Mouse (Mus musculus): ENCODE data around the gene Sun2. TPM values are rescaled to one million over a fixed set of nuclear protein-coding genes. Genes with fewer than 3 reads are reported as not detected.
A peak's percentile ranks its signal among the peaks of the same experiment; 100 is the strongest.

The Sun2 gene
- polyA plus RNA-seq, 1 experiment from 2014 or later, result 8.1 TPM

- Histone ChIP-seq H3K9ac (peak overlapping the region; percentile 91), H3K36me3 (ENCODE audit: poor library complexity, severe bottlenecking) (peaks cover 37% of the 10 kb centered on the region), H3K4me1 (peaks cover 34% of the 10 kb centered on the region), H3K27me3 (no peaks in the 10 kb centered on the region), H3K4me2 (peak overlapping the region; percentile 80), H3K4me3 (peak overlapping the region; percentile 92), H3K9me3 (replicated peaks) (no peaks in the 10 kb centered on the region), H3K27ac (peak overlapping the region; percentile 48; the same call in 1 of the 2 replicates)
- ATAC-seq, result no peak
- 36% methylated on average over 14 of the region's 14 CpGs for WGBS
Observed at GRCm38 (mm10) chr15:79741173-79741858, 1.0 kb downstream of the Sun2 start.

- Histone ChIP-seq H3K27me3 (no peaks in the 10 kb centered on the region), H3K4me1 (peaks cover 34% of the 10 kb centered on the region), H3K27ac (no peak overlapping the region), H3K4me3 (peak overlapping the region; percentile 92), H3K9me3 (replicated peaks) (no peaks in the 10 kb centered on the region), H3K36me3 (ENCODE audit: poor library complexity, severe bottlenecking) (peaks cover 41% of the 10 kb centered on the region), H3K4me2 (peak overlapping the region; percentile 80), H3K9ac (peak overlapping the region; percentile 91)
- WGBS, result 91% methylated on average over 3 of the region's 3 CpGs
- ATAC-seq, result no peak
Observed at GRCm38 (mm10) chr15:79740739-79741138, 1.6 kb downstream of the Sun2 start.

- ATAC-seq, result no peak
- WGBS, result 85% methylated on average over 8 of the region's 8 CpGs
- peaks cover 93% of the 10 kb centered on the region for H3K36me3 ChIP-seq (ENCODE audit: poor library complexity, severe bottlenecking)
Observed at GRCm38 (mm10) chr15:79734311-79734710, 8.0 kb downstream of the Sun2 start.

GRCm38 (mm10) chr15:79733640-79734039 is 8.7 kb downstream of the Sun2 start:
- Histone ChIP-seq H3K36me3 (ENCODE audit: poor library complexity, severe bottlenecking) (peaks cover 93% of the 10 kb centered on the region), H3K4me3 (no peak overlapping the region), H3K4me2 (no peak overlapping the region), H3K4me1 (0 out of 2 replicates have a peak, but pooled peaks cover 6% of the 10 kb centered on the region), H3K9ac (no peak overlapping the region), H3K9me3 (replicated peaks) (no peaks in the 10 kb centered on the region), H3K27ac (no peak overlapping the region), H3K27me3 (no peaks in the 10 kb centered on the region)
- WGBS, result 79% methylated on average over 4 of the region's 4 CpGs
- ATAC-seq, result no peak

More at GRCm38 (mm10) chr15:79734311-79734710, 8.0 kb downstream of the Sun2 start:
- no peaks in the 10 kb centered on the region for H3K27me3 ChIP-seq
- H3K4me2 ChIP-seq, result no peak overlapping the region
- H3K4me1 ChIP-seq, result peaks cover 7% of the 10 kb centered on the region; the same call in 1 of the 2 replicates
- H3K9ac ChIP-seq, result no peak overlapping the region
- no peaks in the 10 kb centered on the region for H3K9me3 ChIP-seq (replicated peaks)
- H3K4me3 ChIP-seq, result no peak overlapping the region
- no peak overlapping the region for H3K27ac ChIP-seq

- Histone ChIP-seq H3K4me1 (0 out of 2 replicates have a peak, but pooled peaks cover 1% of the 10 kb centered on the region), H3K4me3 (no peak overlapping the region), H3K4me2 (no peak overlapping the region), H3K36me3 (ENCODE audit: poor library complexity, severe bottlenecking) (peaks cover 93% of the 10 kb centered on the region), H3K9ac (no peak overlapping the region), H3K9me3 (replicated peaks) (no peaks in the 10 kb centered on the region), H3K27me3 (no peaks in the 10 kb centered on the region), H3K27ac (no peak overlapping the region)
- 93% methylated on average over 8 of the region's 8 CpGs for WGBS
- ATAC-seq, result no peak
Observed at GRCm38 (mm10) chr15:79733192-79733591, 9.1 kb downstream of the Sun2 start.

- peaks cover 93% of the 10 kb centered on the region for H3K36me3 ChIP-seq (ENCODE audit: poor library complexity, severe bottlenecking)
- no peaks in the 10 kb centered on the region for H3K27me3 ChIP-seq
- H3K9ac ChIP-seq, result no peak overlapping the region
- no peaks in the 10 kb centered on the region for H3K4me1 ChIP-seq
- no peaks in the 10 kb centered on the region for H3K9me3 ChIP-seq (replicated peaks)
- no peak overlapping the region for H3K27ac ChIP-seq
- no peak overlapping the region for H3K4me3 ChIP-seq
- ATAC-seq, result no peak
- no peak overlapping the region for H3K4me2 ChIP-seq
- WGBS, result 69% methylated on average over 7 of the region's 7 CpGs
Observed at GRCm38 (mm10) chr15:79731554-79731953, 10.8 kb downstream of the Sun2 start.

GRCm38 (mm10) chr15:79728731-79729388 is 13.5 kb downstream of the Sun2 start:
- H3K9me3 ChIP-seq (replicated peaks), result no peaks in the 10 kb centered on the region
- ATAC-seq, result no peak
- no peak overlapping the region for H3K27ac ChIP-seq
- WGBS, result 90% methylated on average over 10 of the region's 10 CpGs
- no peak overlapping the region for H3K4me2 ChIP-seq
- H3K9ac ChIP-seq, result no peak overlapping the region
- H3K36me3 ChIP-seq (ENCODE audit: poor library complexity, severe bottlenecking), result peaks cover 92% of the 10 kb centered on the region
- H3K27me3 ChIP-seq, result no peaks in the 10 kb centered on the region
- H3K4me3 ChIP-seq, result no peak overlapping the region
- H3K4me1 ChIP-seq, result no peaks in the 10 kb centered on the region

GRCm38 (mm10) chr15:79728311-79728710 is 14.0 kb downstream of the Sun2 start:
- ATAC-seq, result no peak

GRCm38 (mm10) chr15:79727840-79728239 is 14.5 kb downstream of the Sun2 start:
- no peak overlapping the region for H3K4me2 ChIP-seq
- no peaks in the 10 kb centered on the region for H3K9me3 ChIP-seq (replicated peaks)
- WGBS, result 71% methylated on average over 6 of the region's 6 CpGs
- no peak for ATAC-seq
- H3K36me3 ChIP-seq (ENCODE audit: poor library complexity, severe bottlenecking), result peaks cover 90% of the 10 kb centered on the region
- no peak overlapping the region for H3K9ac ChIP-seq
- no peaks in the 10 kb centered on the region for H3K4me1 ChIP-seq
- no peak overlapping the region for H3K4me3 ChIP-seq
- no peak overlapping the region for H3K27ac ChIP-seq
- no peaks in the 10 kb centered on the region for H3K27me3 ChIP-seq

More at GRCm38 (mm10) chr15:79728311-79728710, 14.0 kb downstream of the Sun2 start:
- H3K9me3 ChIP-seq (replicated peaks), result no peaks in the 10 kb centered on the region
- H3K27ac ChIP-seq, result no peak overlapping the region
- H3K4me3 ChIP-seq, result no peak overlapping the region
- no peaks in the 10 kb centered on the region for H3K4me1 ChIP-seq
- no peak overlapping the region for H3K4me2 ChIP-seq
- WGBS, result 42% methylated on average over 5 of the region's 5 CpGs
- no peaks in the 10 kb centered on the region for H3K27me3 ChIP-seq
- no peak overlapping the region for H3K9ac ChIP-seq
- peaks cover 92% of the 10 kb centered on the region for H3K36me3 ChIP-seq (ENCODE audit: poor library complexity, severe bottlenecking)

- no peak overlapping the region for H3K4me3 ChIP-seq
- H3K27ac ChIP-seq, result no peak overlapping the region
- peaks cover 86% of the 10 kb centered on the region for H3K36me3 ChIP-seq (ENCODE audit: poor library complexity, severe bottlenecking)
- H3K9me3 ChIP-seq (replicated peaks), result no peaks in the 10 kb centered on the region
- H3K4me2 ChIP-seq, result no peak overlapping the region
- H3K9ac ChIP-seq, result no peak overlapping the region
- WGBS, result 94% methylated on average over 11 of the region's 11 CpGs
- ATAC-seq, result no peak
- H3K4me1 ChIP-seq, result no peaks in the 10 kb centered on the region
- no peaks in the 10 kb centered on the region for H3K27me3 ChIP-seq
Observed at GRCm38 (mm10) chr15:79725190-79725789, 17.0 kb downstream of the Sun2 start.

GRCm38 (mm10) chr15:79723439-79723838 is 18.9 kb downstream of the Sun2 start:
- peak overlapping the region; percentile 14; the same call in 1 of the 2 replicates for H3K27ac ChIP-seq
- no peak for ATAC-seq
- peaks cover 85% of the 10 kb centered on the region for H3K36me3 ChIP-seq (ENCODE audit: poor library complexity, severe bottlenecking)
- H3K4me2 ChIP-seq, result no peak overlapping the region
- H3K4me3 ChIP-seq, result no peak overlapping the region
- WGBS, result 31% methylated on average over 1 of the region's 1 CpGs
- H3K4me1 ChIP-seq, result no peaks in the 10 kb centered on the region
- no peaks in the 10 kb centered on the region for H3K9me3 ChIP-seq (replicated peaks)
- no peaks in the 10 kb centered on the region for H3K27me3 ChIP-seq
- no peak overlapping the region for H3K9ac ChIP-seq

- Histone ChIP-seq H3K9me3 (replicated peaks) (no peaks in the 10 kb centered on the region), H3K27me3 (no peaks in the 10 kb centered on the region), H3K4me3 (no peak overlapping the region), H3K36me3 (ENCODE audit: poor library complexity, severe bottlenecking) (peaks cover 85% of the 10 kb centered on the region), H3K4me2 (no peak overlapping the region), H3K4me1 (no peaks in the 10 kb centered on the region), H3K9ac (no peak overlapping the region), H3K27ac (no peak overlapping the region)
- WGBS, result 89% methylated on average over 4 of the region's 4 CpGs
- ATAC-seq, result no peak
Observed at GRCm38 (mm10) chr15:79720796-79721195, 21.5 kb downstream of the Sun2 start.
